Mouse (Mus musculus): ENCODE data around the gene Nsmce4a. TPM values are rescaled to one million over a fixed set of nuclear protein-coding genes. Genes with fewer than 3 reads are reported as not detected.
"Not testable (repeated sequence)": the region's sequence is repeated elsewhere in the genome, so short reads cannot be mapped to it uniquely, and the experiment has no call there.

Nsmce4a gene
- polyA plus RNA-seq (2012; ENCODE audit: insufficient read depth, insufficient read length, missing spikeins) = 38.7 and 51.2 TPM in 2 replicates

DNA sequence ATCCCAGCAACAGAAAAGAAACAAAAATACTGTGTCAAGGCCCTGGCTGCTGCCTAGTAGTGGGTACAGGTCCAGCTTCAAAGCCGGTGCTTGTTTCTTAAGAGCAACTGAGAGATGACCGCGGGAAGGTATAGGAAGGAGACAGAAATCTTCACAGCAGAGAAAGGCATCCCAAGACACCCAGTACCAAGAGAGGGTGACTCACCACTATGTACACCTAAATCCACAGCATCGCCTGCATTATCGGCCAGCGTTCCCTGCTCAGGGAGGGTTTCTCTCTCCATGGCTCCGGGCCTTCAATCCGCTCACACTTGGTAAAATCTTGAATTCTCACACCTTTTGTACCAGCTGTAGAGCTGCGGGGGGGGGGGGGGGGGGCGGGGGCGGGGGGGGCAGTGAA lies at the start of gene Nsmce4a:
Gene Nsmce4a, minus strand, starts transcription at position 298 of the 400 bp plus-strand sequence.
- Histone ChIP-seq H3K4me3 (ENCODE audit: insufficient read depth, low read depth, low read length) (no peak within 1 kb of the TSS), H3K27ac (replicated peaks; ENCODE audit: low read depth, low read length) (no peak within 1 kb of the TSS), H3K4me1 (ENCODE audit: control insufficient read depth, insufficient read depth, insufficient read length, low read length) (peaks cover 11% of the 10 kb centered on the region)

GRCm38 (mm10) chr7:130622359-130622758 lies 49.4 kb upstream of the Nsmce4a start:
- Histone ChIP-seq H3K4me1 (ENCODE audit: control insufficient read depth, insufficient read depth, insufficient read length, low read length) (peaks cover 20% of the 10 kb centered on the region), H3K4me3 (ENCODE audit: insufficient read depth, low read depth, low read length) (no peak overlapping the region), H3K27ac (replicated peaks; ENCODE audit: low read depth, low read length) (no peak overlapping the region)

GRCm38 (mm10) chr7:130621953-130622352 lies 49.0 kb upstream of the Nsmce4a start:
- no peak overlapping the region for H3K27ac ChIP-seq (replicated peaks; ENCODE audit: low read depth, low read length)
- H3K4me1 ChIP-seq (ENCODE audit: control insufficient read depth, insufficient read depth, insufficient read length, low read length) = peaks cover 20% of the 10 kb centered on the region
- no peak overlapping the region for H3K4me3 ChIP-seq (ENCODE audit: insufficient read depth, low read depth, low read length)

GRCm38 (mm10) chr7:130621068-130621467 lies 48.1 kb upstream of the Nsmce4a start:
- peaks cover 20% of the 10 kb centered on the region for H3K4me1 ChIP-seq (ENCODE audit: control insufficient read depth, insufficient read depth, insufficient read length, low read length)
- no peak overlapping the region for H3K4me3 ChIP-seq (ENCODE audit: insufficient read depth, low read depth, low read length)
- H3K27ac ChIP-seq (replicated peaks; ENCODE audit: low read depth, low read length) = peak overlapping the region; percentile 79

DNA sequence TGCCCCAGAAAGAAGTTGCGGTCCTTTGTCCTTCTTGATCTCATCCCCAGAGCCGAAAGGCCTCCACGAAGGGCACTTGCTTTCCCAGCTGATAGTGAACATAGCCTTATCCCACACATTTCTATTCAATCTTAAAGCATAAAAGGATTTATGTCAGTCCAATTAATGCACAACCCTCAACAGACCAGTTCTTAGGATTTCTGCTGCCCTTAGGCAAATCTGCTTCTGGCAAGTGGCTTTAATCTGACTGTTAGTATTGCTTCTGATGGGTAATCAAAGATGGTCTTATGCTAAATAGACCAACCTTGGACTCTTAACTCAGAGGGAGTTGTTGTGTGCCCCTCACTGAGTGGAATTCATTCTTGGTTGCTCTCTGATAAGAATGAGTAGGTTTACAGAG lies 44.7 kb upstream of the Nsmce4a start:
- Histone ChIP-seq H3K27ac (replicated peaks; ENCODE audit: low read depth, low read length) (no peak overlapping the region), H3K4me1 (ENCODE audit: control insufficient read depth, insufficient read depth, insufficient read length, low read length) (peaks cover 15% of the 10 kb centered on the region), H3K4me3 (ENCODE audit: insufficient read depth, low read depth, low read length) (no peak overlapping the region)

DNA sequence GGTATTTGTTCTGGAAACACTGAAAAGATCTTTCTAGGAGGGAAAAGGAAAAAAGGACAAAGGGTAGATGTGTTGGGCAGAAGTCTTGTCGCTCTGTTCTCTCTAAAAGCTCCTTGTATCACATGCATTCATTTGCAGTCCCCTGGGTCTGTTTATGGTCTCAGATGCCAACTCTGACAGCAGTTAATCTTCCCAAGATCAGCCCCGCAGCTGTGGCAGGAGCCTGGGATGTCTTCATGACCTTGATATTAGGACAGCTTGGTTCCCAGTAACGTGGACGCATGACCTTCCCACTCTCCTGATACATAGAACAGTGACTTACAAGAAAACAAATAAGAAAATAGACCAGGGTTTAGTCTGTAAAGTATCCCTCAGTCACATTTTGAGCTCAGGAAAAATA lies 41.1 kb upstream of the Nsmce4a start:
- Histone ChIP-seq H3K4me3 (ENCODE audit: insufficient read depth, low read depth, low read length) (no peak overlapping the region), H3K27ac (replicated peaks; ENCODE audit: low read depth, low read length) (0 out of 2 replicates have a peak overlapping the region, but pooled peaks have one; percentile 10), H3K4me1 (ENCODE audit: control insufficient read depth, insufficient read depth, insufficient read length, low read length) (no peaks in the 10 kb centered on the region)

DNA sequence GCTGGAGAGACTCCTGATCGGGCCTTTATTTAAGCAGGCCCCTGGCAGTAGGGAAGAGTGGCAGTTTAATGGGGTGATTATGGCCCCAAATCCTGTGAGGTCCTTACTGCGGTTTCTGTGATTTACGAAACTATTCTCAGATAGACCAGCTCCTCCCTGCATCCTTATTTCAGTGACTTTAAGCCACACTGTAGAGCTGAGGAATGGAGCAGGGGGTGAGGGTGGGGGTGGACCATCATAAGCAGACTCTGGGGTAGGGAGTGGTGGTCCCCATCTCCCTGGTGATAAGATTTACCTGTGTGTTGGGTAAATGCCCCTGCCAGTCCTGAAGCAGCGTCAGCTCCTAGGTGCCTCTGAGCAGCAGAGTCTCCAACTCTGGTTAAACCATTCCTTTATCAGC lies 34.0 kb upstream of the Nsmce4a start:
- Histone ChIP-seq H3K27ac (replicated peaks; ENCODE audit: low read depth, low read length) (no peak overlapping the region), H3K4me1 (ENCODE audit: control insufficient read depth, insufficient read depth, insufficient read length, low read length) (no peaks in the 10 kb centered on the region), H3K4me3 (ENCODE audit: insufficient read depth, low read depth, low read length) (no peak overlapping the region)

GRCm38 (mm10) chr7:130605111-130605510 lies 32.2 kb upstream of the Nsmce4a start:
- Histone ChIP-seq H3K27ac (replicated peaks; ENCODE audit: low read depth, low read length) (no peak overlapping the region), H3K4me1 (ENCODE audit: control insufficient read depth, insufficient read depth, insufficient read length, low read length) (no peaks in the 10 kb centered on the region), H3K4me3 (ENCODE audit: insufficient read depth, low read depth, low read length) (no peak overlapping the region)

DNA sequence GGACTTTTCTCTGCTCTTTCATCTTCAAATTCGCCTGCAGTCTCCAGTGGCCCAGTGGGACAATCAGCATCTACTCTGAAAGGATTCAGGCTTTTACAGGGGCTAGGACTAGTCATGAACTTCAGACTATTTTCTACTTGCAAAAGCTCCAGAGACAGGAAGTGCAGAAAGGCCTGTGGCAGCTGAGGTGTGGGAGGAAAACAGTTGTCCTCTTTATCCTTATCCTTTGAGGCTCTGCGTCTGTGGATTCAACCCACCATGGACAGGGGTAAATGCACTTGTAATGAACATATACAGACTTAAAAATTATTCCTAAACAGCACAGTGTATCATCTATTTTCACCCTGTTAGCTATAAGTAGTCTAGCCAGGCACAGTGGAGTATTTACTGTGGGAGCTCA lies 31.5 kb upstream of the Nsmce4a start:
- Histone ChIP-seq H3K4me1 (ENCODE audit: control insufficient read depth, insufficient read depth, insufficient read length, low read length) (no peaks in the 10 kb centered on the region), H3K4me3 (ENCODE audit: insufficient read depth, low read depth, low read length) (no peak overlapping the region), H3K27ac (replicated peaks; ENCODE audit: low read depth, low read length) (no peak overlapping the region)

GRCm38 (mm10) chr7:130603556-130603955 lies 30.6 kb upstream of the Nsmce4a start:
- Histone ChIP-seq H3K4me1 (ENCODE audit: control insufficient read depth, insufficient read depth, insufficient read length, low read length) (no peaks in the 10 kb centered on the region), H3K4me3 (ENCODE audit: insufficient read depth, low read depth, low read length) (no peak overlapping the region), H3K27ac (replicated peaks; ENCODE audit: low read depth, low read length) (no peak overlapping the region)

- no peaks in the 10 kb centered on the region for H3K4me1 ChIP-seq (ENCODE audit: control insufficient read depth, insufficient read depth, insufficient read length, low read length)
- no peak overlapping the region for H3K27ac ChIP-seq (replicated peaks; ENCODE audit: low read depth, low read length)
- no peak overlapping the region for H3K4me3 ChIP-seq (ENCODE audit: insufficient read depth, low read depth, low read length)
Measured at GRCm38 (mm10) chr7:130602804-130603203, 29.9 kb upstream of the Nsmce4a start.

GRCm38 (mm10) chr7:130600546-130600945 lies 27.6 kb upstream of the Nsmce4a start:
- H3K4me1 ChIP-seq (ENCODE audit: control insufficient read depth, insufficient read depth, insufficient read length, low read length) = no peaks in the 10 kb centered on the region
- H3K27ac ChIP-seq (replicated peaks; ENCODE audit: low read depth, low read length) = no peak overlapping the region
- H3K4me3 ChIP-seq (ENCODE audit: insufficient read depth, low read depth, low read length) = no peak overlapping the region

DNA sequence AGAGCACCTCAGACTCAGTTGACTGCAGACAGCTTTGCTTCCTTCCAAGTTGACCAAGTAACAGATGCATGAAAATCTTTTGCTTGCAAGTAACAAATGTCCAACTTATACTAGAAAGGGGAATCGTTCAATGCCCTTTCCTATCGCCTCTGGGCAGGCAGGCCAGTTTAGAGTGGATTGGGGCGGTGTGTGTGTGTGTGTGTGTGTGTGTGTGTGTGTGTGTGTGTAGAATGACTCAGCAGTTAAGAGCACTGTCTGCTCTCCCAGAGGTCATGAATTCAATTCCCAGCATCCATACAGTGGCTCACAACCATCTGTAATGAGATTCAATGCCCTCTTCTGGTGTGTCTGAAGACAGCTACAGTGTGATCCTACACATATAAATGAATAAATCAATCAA lies 27.2 kb upstream of the Nsmce4a start:
- H3K4me3 ChIP-seq (ENCODE audit: insufficient read depth, low read depth, low read length) = no peak overlapping the region
- H3K27ac ChIP-seq (replicated peaks; ENCODE audit: low read depth, low read length) = no peak overlapping the region

GRCm38 (mm10) chr7:130597546-130597945 lies 24.6 kb upstream of the Nsmce4a start:
- Histone ChIP-seq H3K4me3 (ENCODE audit: insufficient read depth, low read depth, low read length) (no peak overlapping the region), H3K4me1 (ENCODE audit: control insufficient read depth, insufficient read depth, insufficient read length, low read length) (no peaks in the 10 kb centered on the region), H3K27ac (replicated peaks; ENCODE audit: low read depth, low read length) (no peak overlapping the region)

More for the DNA sequence above, 27.2 kb upstream of the Nsmce4a start:
- no peaks in the 10 kb centered on the region for H3K4me1 ChIP-seq (ENCODE audit: control insufficient read depth, insufficient read depth, insufficient read length, low read length)

GRCm38 (mm10) chr7:130596079-130596855 lies 23.3 kb upstream of the Nsmce4a start:
- not testable (repeated sequence) for H3K4me3 ChIP-seq (ENCODE audit: insufficient read depth, low read depth, low read length); H3K27ac ChIP-seq (replicated peaks; ENCODE audit: low read depth, low read length)

More at GRCm38 (mm10) chr7:130596079-130596855, 23.3 kb upstream of the Nsmce4a start:
- not testable (repeated sequence) for H3K4me1 ChIP-seq (ENCODE audit: control insufficient read depth, insufficient read depth, insufficient read length, low read length)
